Mouse (Mus musculus) MEL (cell line): ENCODE data around the gene Tbc1d20. TPM values are rescaled to one million over a fixed set of nuclear protein-coding genes. Genes with fewer than 3 reads are reported as not detected.
A peak's percentile ranks its signal among the peaks of the same experiment; 100 is the strongest.

ENCODE experiments used
- DNase-seq: peaks from one replicate; pipeline ENCODE4 v3.0.0; 2011; ENCODE audit warnings: low read depth, low spot score
- H3K27ac ChIP-seq: 2 replicates; pipeline ENCODE4 v1.5.1; 2012; ENCODE audit warnings: low read depth, mild to moderate bottlenecking, control low read depth, low read length, moderate library complexity; ENCODE audit not compliant: control insufficient read depth
- H3K27me3 ChIP-seq, 2 experiments: fragments of 150-350 bp in 1 of 2; sonication (generic) in 1 of 2; 2 replicates each; pipeline ENCODE4 v1.6.1; 2012; ENCODE audit warnings: low read length in 2 of 2, mild to moderate bottlenecking in 2 of 2, improper control_type of control experiment in 1 of 2, moderate library complexity in 1 of 2; ENCODE audit not compliant: insufficient read depth in 2 of 2, control insufficient read depth in 1 of 2
- H3K36me3 ChIP-seq, 2 experiments: 2 replicates each; pipeline ENCODE4 v1.6.1; 2012 to 2014; ENCODE audit warnings: low read length in 2 of 2, improper control_type of control experiment in 1 of 2, inconsistent platforms in 1 of 2, mild to moderate bottlenecking in 1 of 2; ENCODE audit not compliant: insufficient read depth in 2 of 2, control insufficient read depth in 1 of 2
- H3K4me1 ChIP-seq, 2 experiments: fragments of 150-350 bp in 1 of 2; sonication (generic) in 1 of 2; 2 replicates each; pipeline ENCODE4 v1.6.1; 2012; ENCODE audit warnings: low read length in 2 of 2, improper control_type of control experiment in 1 of 2, mild to moderate bottlenecking in 1 of 2; ENCODE audit not compliant: insufficient read depth in 2 of 2, control insufficient read depth in 1 of 2
- H3K4me3 ChIP-seq, 2 experiments: fragments of 150-350 bp in 1 of 2; sonication (generic) in 1 of 2; 2 replicates each; pipeline ENCODE4 v1.5.1; 2012; ENCODE audit warnings: low read depth in 2 of 2, low read length in 2 of 2, mild to moderate bottlenecking in 2 of 2, moderate library complexity in 2 of 2, control low read depth in 1 of 2, improper control_type of control experiment in 1 of 2; ENCODE audit not compliant: control insufficient read depth in 1 of 2, insufficient read depth in 1 of 2
- H3K79me2 ChIP-seq: 2 replicates; pipeline ENCODE4 v1.6.1; 2012; ENCODE audit warnings: mild to moderate bottlenecking, low read length, moderate library complexity; ENCODE audit not compliant: control insufficient read depth, poor library complexity, insufficient read depth
- H3K9ac ChIP-seq: 2 replicates; pipeline ENCODE4 v1.6.1; 2012; ENCODE audit warnings: low read depth, mild to moderate bottlenecking, control low read depth, low read length, moderate library complexity; ENCODE audit not compliant: control insufficient read depth, poor library complexity, severe bottlenecking
- H3K9me3 ChIP-seq: fragments of 150-350 bp; sonication (generic); replicated peaks from 2 replicates; pipeline ENCODE4 v1.6.1; 2012; ENCODE audit warnings: mild to moderate bottlenecking, low read length, improper control_type of control experiment, moderate library complexity; ENCODE audit not compliant: insufficient read depth
- BHLHE40 ChIP-seq: IDR thresholded peaks from 2 replicates; pipeline ENCODE4 v1.6.1; 2012; ENCODE audit warnings: low read depth, mild to moderate bottlenecking, inconsistent platforms, low read length, improper control_type of control experiment, borderline replicate concordance
- CHD1 ChIP-seq: IDR thresholded peaks from 2 replicates; pipeline ENCODE4 v1.6.1; 2012; ENCODE audit warnings: low read depth, mild to moderate bottlenecking, inconsistent platforms, low read length, improper control_type of control experiment
- E2F4 ChIP-seq: IDR thresholded peaks from 2 replicates; pipeline ENCODE4 v1.6.1; 2011; ENCODE audit warnings: low read depth, low read length, improper control_type of control experiment, borderline replicate concordance
- ELF1 ChIP-seq: IDR thresholded peaks from 2 replicates; pipeline ENCODE4 v1.6.1; 2014; ENCODE audit warnings: low read depth, mild to moderate bottlenecking, inconsistent platforms, low read length, improper control_type of control experiment, moderate library complexity
- EP300 ChIP-seq, 2 experiments: IDR thresholded peaks; 2 replicates each; pipeline ENCODE4 v1.6.1; 2011; ENCODE audit warnings: improper control_type of control experiment in 2 of 2, low read length in 2 of 2, low read depth in 1 of 2, mild to moderate bottlenecking in 1 of 2
- GABPA ChIP-seq: IDR thresholded peaks from 2 replicates; pipeline ENCODE4 v1.6.1; 2012; ENCODE audit warnings: low read depth, mild to moderate bottlenecking, inconsistent platforms, low read length, improper control_type of control experiment, moderate library complexity
- GATA1 ChIP-seq: IDR thresholded peaks from 2 replicates; pipeline ENCODE4 v1.6.1; 2011; ENCODE audit warnings: low read depth, low read length, improper control_type of control experiment
- MAFK ChIP-seq: IDR thresholded peaks from 2 replicates; pipeline ENCODE4 v1.6.1; 2011; ENCODE audit warnings: low read depth, mild to moderate bottlenecking, low read length, improper control_type of control experiment, borderline replicate concordance
- MEF2A ChIP-seq: IDR thresholded peaks from 2 replicates; pipeline ENCODE4 v1.6.1; 2014; ENCODE audit warnings: low read depth, mild to moderate bottlenecking, inconsistent platforms, low read length, improper control_type of control experiment; ENCODE audit not compliant: poor library complexity, insufficient replicate concordance, severe bottlenecking; ENCODE audit errors: extremely low read depth
- MYB ChIP-seq: IDR thresholded peaks from 2 replicates; pipeline ENCODE4 v1.6.1; 2011; ENCODE audit warnings: mild to moderate bottlenecking, low read depth, low read length, improper control_type of control experiment
- MYC ChIP-seq: IDR thresholded peaks from 2 replicates; pipeline ENCODE4 v1.6.1; 2011; ENCODE audit warnings: low read depth, mild to moderate bottlenecking, low read length, improper control_type of control experiment, moderate library complexity
- NRF1 ChIP-seq: IDR thresholded peaks from 2 replicates; pipeline ENCODE4 v1.6.1; 2014; ENCODE audit warnings: low read depth, mild to moderate bottlenecking, inconsistent platforms, low read length, improper control_type of control experiment, moderate library complexity; ENCODE audit not compliant: poor library complexity, insufficient read depth, severe bottlenecking
- POLR2A ChIP-seq, 2 experiments: IDR thresholded peaks; 2 replicates each; pipeline ENCODE4 v1.6.1; 2011 to 2012; ENCODE audit warnings: low read length in 2 of 2, mild to moderate bottlenecking in 2 of 2, control low read depth in 1 of 2, improper control_type of control experiment in 1 of 2, low read depth in 1 of 2, moderate library complexity in 1 of 2; ENCODE audit not compliant: control insufficient read depth in 1 of 2, insufficient read depth in 1 of 2, poor library complexity in 1 of 2
- POLR2AphosphoS2 ChIP-seq: IDR thresholded peaks from 2 replicates; pipeline ENCODE4 v1.6.1; 2011; ENCODE audit warnings: low read length, improper control_type of control experiment
- RCOR1 ChIP-seq: IDR thresholded peaks from 2 replicates; pipeline ENCODE4 v1.6.1; 2012; ENCODE audit warnings: low read depth, mild to moderate bottlenecking, inconsistent platforms, low read length, improper control_type of control experiment
- SIN3A ChIP-seq: IDR thresholded peaks from 2 replicates; pipeline ENCODE4 v1.6.1; 2012; ENCODE audit warnings: low read length, improper control_type of control experiment, inconsistent platforms
- TAL1 ChIP-seq: IDR thresholded peaks from 2 replicates; pipeline ENCODE4 v1.6.1; 2012; ENCODE audit warnings: mild to moderate bottlenecking, inconsistent platforms, low read length, moderate library complexity, mixed read lengths
- UBTF ChIP-seq: IDR thresholded peaks from 2 replicates; pipeline ENCODE4 v1.6.1; 2012; ENCODE audit warnings: low read depth, mild to moderate bottlenecking, inconsistent platforms, low read length, improper control_type of control experiment, moderate library complexity, borderline replicate concordance; ENCODE audit not compliant: insufficient read depth
- USF1 ChIP-seq: IDR thresholded peaks from 2 replicates; pipeline ENCODE4 v1.6.1; 2014; ENCODE audit warnings: low read depth, mild to moderate bottlenecking, inconsistent platforms, low read length, improper control_type of control experiment, moderate library complexity
- ZKSCAN1 ChIP-seq: IDR thresholded peaks from 2 replicates; pipeline ENCODE4 v1.6.1; 2012; ENCODE audit warnings: low read depth, mild to moderate bottlenecking, inconsistent platforms, low read length, improper control_type of control experiment, moderate library complexity
- ZMIZ1 ChIP-seq: IDR thresholded peaks from 2 replicates; pipeline ENCODE4 v1.6.1; 2012; ENCODE audit warnings: low read depth, mild to moderate bottlenecking, inconsistent platforms, low read length, improper control_type of control experiment, moderate library complexity
- polyA plus RNA-seq, 2 experiments: library from polyadenylated mRNA; stranded (reverse) in 1 of 2; unstranded in 1 of 2; fragments of >175 nt in 1 of 2; fragments of >200 nt in 1 of 2; gene quantifications; 2 replicates each; pipeline versions ENCODE4 v1.2.1 to v1.2.4; 2012; ENCODE audit warnings: low replicate concordance in 2 of 2, low read depth in 1 of 2; ENCODE audit not compliant: insufficient read length in 2 of 2, insufficient read depth in 1 of 2, missing spikeins in 1 of 2
- total RNA-seq: library from RNA; depleted of rRNA; stranded (reverse); fragments of 300-350 nt; gene quantifications from 2 replicates; pipeline ENCODE4 v1.2.3, GENCODE M21; 2012

Gene Tbc1d20
- total and polyA plus RNA-seq, 3 experiments, result 19.6 to 31.4 TPM; not detected in 1

DNA sequence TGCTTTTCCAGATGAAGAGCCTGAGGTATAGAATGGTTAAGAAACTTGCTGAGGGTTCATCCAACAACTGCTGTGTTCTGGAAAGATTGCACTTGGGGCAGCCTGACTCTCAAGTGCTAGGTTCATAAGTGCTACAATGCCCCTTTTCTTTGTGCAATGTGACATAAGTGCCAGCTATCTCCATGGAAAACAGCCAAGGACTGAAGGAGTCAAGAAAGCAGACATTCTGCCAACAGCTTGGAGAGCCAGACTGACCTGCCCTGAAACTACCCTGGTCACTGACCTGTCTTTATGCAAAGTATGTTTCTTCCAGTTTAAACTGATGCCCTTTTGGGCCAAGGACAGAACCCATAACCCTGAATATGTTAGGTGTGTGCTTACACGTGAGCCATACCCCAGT, 43.2 kb downstream of the Tbc1d20 start:
- TF ChIP-seq MEF2A (no peak), TAL1 (no peak), USF1 (no peak), ZMIZ1 (no peak), POLR2AphosphoS2 (peak; percentile 59; the same call in 1 of the 2 replicates)
- peaks cover 18 to 45% of the 10 kb centered on the region in 2 experiments for H3K4me1 ChIP-seq

DNA sequence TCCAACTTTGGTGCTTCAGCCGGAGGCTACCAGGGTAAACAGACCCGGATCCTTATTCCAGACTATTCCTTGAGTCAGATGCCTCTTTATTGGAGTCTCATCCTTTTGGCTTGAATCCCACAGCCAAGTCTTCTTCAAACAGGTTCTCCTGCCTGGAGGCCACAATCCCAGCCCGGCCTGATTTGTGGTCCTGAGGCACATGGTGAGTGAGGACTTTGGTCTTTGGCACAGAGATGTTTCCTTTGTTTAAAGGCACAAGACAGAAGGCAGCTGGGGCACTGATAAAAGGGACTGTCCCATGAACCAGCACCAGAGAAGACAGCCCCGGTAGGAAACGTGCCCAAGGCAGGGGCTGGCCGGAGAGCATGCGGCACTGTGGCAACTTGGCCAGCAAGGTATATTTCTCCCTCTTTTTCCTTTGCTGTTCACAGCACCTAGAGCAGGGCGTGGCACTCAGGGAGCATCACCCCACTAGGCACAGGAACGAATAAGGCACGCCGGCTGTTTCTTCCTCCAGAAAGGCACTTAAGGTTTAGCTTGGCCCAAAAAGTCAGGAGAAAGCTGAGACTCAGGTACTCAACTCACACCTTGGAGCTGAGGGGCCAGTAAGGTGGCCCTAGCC, 44.1 kb downstream of the Tbc1d20 start:
- Histone ChIP-seq H3K9me3 (no peaks in the 10 kb centered on the region), H3K4me1 (peaks cover 20 to 53% of the 10 kb centered on the region in 2 experiments), H3K4me3 (no peak overlapping the region), H3K9ac (no peak overlapping the region)
- DNase-seq, result no peak
- no peak for TF ChIP-seq RCOR1
- TF ChIP-seq GATA1, result no peak
- TF ChIP-seq MYB, result no peak
- TF ChIP-seq CHD1, result no peak
- no peak for TF ChIP-seq ZKSCAN1
- TF ChIP-seq MAFK, result no peak
- no peak for TF ChIP-seq UBTF
- TF ChIP-seq, all 39 proteins: peak for 0
- Histone ChIP-seq H3K79me2 (peaks cover 25% of the 10 kb centered on the region), H3K27me3 (no peaks in the 10 kb centered on the region), H3K36me3 (peaks cover 19 to 47% of the 10 kb centered on the region in 2 experiments; a peak in 3 of 4 replicates), H3K27ac (no peak overlapping the region)

More for the DNA sequence above, 43.2 kb downstream of the Tbc1d20 start:
- Histone ChIP-seq H3K9ac (no peak overlapping the region), H3K27ac (no peak overlapping the region), H3K9me3 (no peaks in the 10 kb centered on the region), H3K4me3 (no peak overlapping the region), H3K36me3 (peaks cover 11 to 40% of the 10 kb centered on the region in 2 experiments; a peak in 3 of 4 replicates), H3K79me2 (peaks cover 21% of the 10 kb centered on the region), H3K27me3 (no peaks in the 10 kb centered on the region)
- peak; percentile 44 for DNase-seq

DNA sequence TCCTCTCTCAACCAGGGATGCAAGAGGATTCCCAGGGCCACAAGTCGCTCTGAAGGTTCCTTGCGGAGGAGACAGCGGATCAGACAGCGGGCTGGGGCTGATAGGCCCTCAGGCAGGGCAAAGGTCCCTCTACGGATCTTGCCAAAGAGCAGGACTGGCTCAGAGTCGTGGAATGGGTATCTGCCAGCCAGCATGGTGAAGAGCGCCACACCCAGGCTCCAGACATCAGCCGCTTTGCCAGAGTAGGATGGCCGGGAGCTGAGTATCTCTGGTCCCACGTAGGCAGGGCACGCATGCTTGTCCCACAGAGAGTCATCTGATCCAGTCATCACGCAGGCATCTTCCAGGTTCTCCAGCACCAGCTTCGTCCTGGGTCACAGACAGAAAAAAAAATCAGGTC, 44.7 kb downstream of the Tbc1d20 start:
- no peak overlapping the region for H3K27ac ChIP-seq
- peaks cover 18 to 51% of the 10 kb centered on the region in 2 experiments for H3K4me1 ChIP-seq
- peaks cover 31% of the 10 kb centered on the region for H3K79me2 ChIP-seq
- no peaks in the 10 kb centered on the region for H3K27me3 ChIP-seq
- no peaks in the 10 kb centered on the region for H3K9me3 ChIP-seq
- TF ChIP-seq MYC (no peak), NRF1 (no peak), POLR2A (IDR thresholded peaks at IDR 0.05; ENCODE audit: control insufficient read depth in 1 of 2, insufficient read depth in 1 of 2, low read depth in 1 of 2, low read length in 2 of 2, poor library complexity in 1 of 2) (no peak), BHLHE40 (no peak), E2F4 (no peak), ZKSCAN1 (no peak), USF1 (no peak), MAFK (no peak), ELF1 (no peak), EP300 (IDR thresholded peaks at IDR 0.05; ENCODE audit: low read depth in 1 of 2, low read length in 2 of 2) (no peak), MYB (no peak), SIN3A (no peak), GABPA (no peak)
- peaks cover 21 to 45% of the 10 kb centered on the region in 2 experiments; a peak in 3 of 4 replicates for H3K36me3 ChIP-seq
- no peak for DNase-seq
- no peak overlapping the region for H3K9ac ChIP-seq
- H3K4me3 ChIP-seq, result no peak overlapping the region
